Comparison of ENCODE assay signal across 19 mouse cellular contexts in genomic region chr11:88147388-88147787, GRCm38 (mm10). TPM values are rescaled to one million over a fixed set of nuclear protein-coding genes. Genes with fewer than 3 reads are reported as not detected.
DNase-seq lines count a peak whose midpoint lies in the region; ATAC-seq and TF ChIP-seq lines count a peak whose summit lies in the region.
"Had no signal": no experiment of that assay in that cellular context is flagged by ENCODE, and none has a peak within 500 bp of the region (broad histone marks: within the 10 kb centered on the region; RNA-seq: fewer than 3 reads in every experiment).

No protein-coding gene starts in this region.

- H3K4me2 ChIP-seq in heart, embryonic 11.5 days = peak overlapping the region; percentile 41; the same call in 1 of the 2 replicates
- H3K4me2 ChIP-seq in lung, embryonic 14.5 days = no peak overlapping the region
- H3K4me2 ChIP-seq in liver, postnatal 0 days (ENCODE audit: low read depth, low read length) = no peak overlapping the region
- H3K4me2 ChIP-seq: embryonic facial prominence, embryonic 12.5 days; hindbrain, embryonic 12.5 days had no signal

- TF ChIP-seq CTCF in lung, embryonic 14.5 days (IDR thresholded peaks at IDR 0.05; ENCODE audit: low read depth) = no peak
- TF ChIP-seq CTCF in liver, postnatal 0 days (IDR thresholded peaks at IDR 0.05; ENCODE audit: low read depth) = no peak

- no peak overlapping the region for H3K4me3 ChIP-seq in heart, embryonic 11.5 days (ENCODE audit: low read depth, low read length)
- no peak overlapping the region for H3K4me3 ChIP-seq in lung, embryonic 14.5 days (ENCODE audit: low read depth, low read length)
- H3K4me3 ChIP-seq in embryonic facial prominence, embryonic 10.5 days = no peak overlapping the region
- no peak overlapping the region for H3K4me3 ChIP-seq in liver, postnatal 0 days (ENCODE audit: low read depth, low read length)
- H3K4me3 ChIP-seq: embryonic facial prominence, embryonic 12.5 days; hindbrain, embryonic 12.5 days had no signal

- H3K36me3 ChIP-seq in heart, embryonic 11.5 days (ENCODE audit: control insufficient read depth, insufficient read depth, low read length) = no peaks in the 10 kb centered on the region
- H3K36me3 ChIP-seq in lung, embryonic 14.5 days (ENCODE audit: insufficient read depth) = no peaks in the 10 kb centered on the region
- peaks cover 10% of the 10 kb centered on the region for H3K36me3 ChIP-seq in embryonic facial prominence, embryonic 10.5 days (replicated peaks)
- no peaks in the 10 kb centered on the region for H3K36me3 ChIP-seq in liver, postnatal 0 days (replicated peaks; ENCODE audit: insufficient read depth, low read length)
- H3K36me3 ChIP-seq: hindbrain, embryonic 12.5 days had no signal

- 0 out of 2 replicates have a peak overlapping the region, but pooled peaks have one; percentile 22 for H3K27ac ChIP-seq in heart, embryonic 11.5 days (ENCODE audit: low read depth, low read length)
- H3K27ac ChIP-seq in lung, embryonic 14.5 days (ENCODE audit: low read depth) = peak overlapping the region; percentile 38; the same call in 1 of the 2 replicates
- H3K27ac ChIP-seq in embryonic facial prominence, embryonic 10.5 days (replicated peaks) = peak overlapping the region; percentile 36; the same call in 1 of the 2 replicates
- H3K27ac ChIP-seq in liver, postnatal 0 days (ENCODE audit: low read depth) = no peak overlapping the region

- no peak for DNase-seq in heart, adult 9 months (ENCODE audit: low spot score in 2 of 2)
- no peak for DNase-seq in lung, embryonic 14.5 days
- DNase-seq in lung, postnatal 10 days = no peak
- no peak for DNase-seq in embryonic facial prominence, embryonic 10.5 days (ENCODE audit: low spot score)
- DNase-seq in liver, postnatal 0 days = no peak
- no peak for DNase-seq in right cerebral cortex, postnatal 14 days
- DNase-seq in gastrocnemius, postnatal 14 days = no peak
- DNase-seq: adrenal gland, postnatal 36 days; cerebellum, postnatal 14 days; kidney, adult 11 months; kidney, postnatal 25 days; left cerebral cortex, postnatal 4 days; right cerebral cortex, adult 18-20 months; thymus, adult 18-20 months had no signal

- H3K4me1 ChIP-seq in heart, embryonic 11.5 days (ENCODE audit: control insufficient read depth, insufficient read depth, low read length) = peaks cover 58% of the 10 kb centered on the region
- peaks cover 51% of the 10 kb centered on the region for H3K4me1 ChIP-seq in lung, embryonic 14.5 days (ENCODE audit: insufficient read depth)
- H3K4me1 ChIP-seq in embryonic facial prominence, embryonic 10.5 days = peaks cover 80% of the 10 kb centered on the region
- peaks cover 32% of the 10 kb centered on the region for H3K4me1 ChIP-seq in liver, postnatal 0 days (ENCODE audit: insufficient read depth)

- no peaks in the 10 kb centered on the region for H3K27me3 ChIP-seq in heart, embryonic 11.5 days (ENCODE audit: control insufficient read depth, insufficient read depth, low read length)
- no peaks in the 10 kb centered on the region for H3K27me3 ChIP-seq in lung, embryonic 14.5 days (ENCODE audit: insufficient read depth, low read length)
- no peaks in the 10 kb centered on the region for H3K27me3 ChIP-seq in embryonic facial prominence, embryonic 10.5 days (replicated peaks; ENCODE audit: low read depth, poor library complexity, severe bottlenecking)
- H3K27me3 ChIP-seq in liver, postnatal 0 days (ENCODE audit: insufficient read depth, low read length) = no peaks in the 10 kb centered on the region
- H3K27me3 ChIP-seq: embryonic facial prominence, embryonic 12.5 days; hindbrain, embryonic 12.5 days had no signal

- peak; percentile 50; the same call in 1 of the 2 replicates for TF ChIP-seq EP300 in liver, postnatal 0 days (IDR thresholded peaks at IDR 0.05; ENCODE audit: low read depth)

- intact Hi-C loops in gastrocnemius, postnatal 14 days (cut with DNase I; ENCODE audit: low total_unique reads) = no loop called here

- WGBS in heart, embryonic 11.5 days (ENCODE audit: insufficient replicate concordance) = 25% methylated on average over 5 of the region's 5 CpGs
- WGBS in lung, embryonic 14.5 days = 64% methylated on average over 5 of the region's 5 CpGs
- WGBS in embryonic facial prominence, embryonic 10.5 days = 89% methylated on average over 5 of the region's 5 CpGs
- 35% methylated on average over 5 of the region's 5 CpGs for WGBS in liver, postnatal 0 days (ENCODE audit: insufficient replicate concordance)

- H3K9me3 ChIP-seq in heart, embryonic 11.5 days (replicated peaks; ENCODE audit: control insufficient read depth, low read length) = no peaks in the 10 kb centered on the region
- H3K9me3 ChIP-seq in lung, embryonic 14.5 days (ENCODE audit: low read depth, low read length) = no peaks in the 10 kb centered on the region
- peaks cover 3% of the 10 kb centered on the region; the same call in 1 of the 2 replicates for H3K9me3 ChIP-seq in embryonic facial prominence, embryonic 10.5 days
- no peaks in the 10 kb centered on the region for H3K9me3 ChIP-seq in liver, postnatal 0 days (ENCODE audit: low read length)
- H3K9me3 ChIP-seq: hindbrain, embryonic 12.5 days had no signal

- no peak for ATAC-seq in heart, embryonic 11.5 days (replicated peaks; ENCODE audit: insufficient number of reproducible peaks, low FRiP score, low TSS enrichment)
- no peak for ATAC-seq in lung, embryonic 14.5 days (ENCODE audit: insufficient read depth)
- ATAC-seq in liver, postnatal 0 days = no peak
- ATAC-seq: lung, postnatal 0 days; midbrain, embryonic 16.5 days had no signal

- no peak overlapping the region for H3K9ac ChIP-seq in heart, embryonic 11.5 days (ENCODE audit: low read depth, low read length)
- no peak overlapping the region for H3K9ac ChIP-seq in lung, embryonic 14.5 days
- H3K9ac ChIP-seq in liver, postnatal 0 days (replicated peaks) = no peak overlapping the region
- H3K9ac ChIP-seq: embryonic facial prominence, embryonic 12.5 days; hindbrain, embryonic 12.5 days had no signal

RNA-seq across cellular contexts. Expression of gene Cuedc1, which starts 49.5 kb away (rescaled TPM):
- 11.6 and 11.7 TPM in 2 replicates for polyA plus RNA-seq in heart, embryonic 11.5 days (2014; fragmentation: Nextera tagmentation; extraction: Ambion mirVana)
- polyA plus RNA-seq in lung, embryonic 14.5 days (2014; fragmentation: Nextera tagmentation; extraction: Ambion mirVana) = 14.1 and 16.8 TPM in 2 replicates
- 20.8 and 21.9 TPM in 2 replicates for polyA plus RNA-seq in embryonic facial prominence, embryonic 10.5 days (2016; fragmentation: Nextera tagmentation; extraction: Ambion mirVana)
- 1.2 and 1.6 TPM in 2 replicates for polyA plus RNA-seq in liver, postnatal 0 days (2015; fragmentation: Nextera tagmentation; extraction: Ambion mirVana)
- 10 to 100 TPM; 48.5 to 50.0 TPM for total RNA-seq in gastrocnemius, postnatal 14 days (2021)

RNA-seq across cellular contexts. Expression of gene Mrps23, which starts 56.8 kb away (rescaled TPM):
- polyA plus RNA-seq in heart, embryonic 11.5 days (2014; fragmentation: Nextera tagmentation; extraction: Ambion mirVana) = 87.3 and 88.4 TPM in 2 replicates
- 55.1 and 57.6 TPM in 2 replicates for polyA plus RNA-seq in lung, embryonic 14.5 days (2014; fragmentation: Nextera tagmentation; extraction: Ambion mirVana)
- 60.4 and 71.7 TPM in 2 replicates for polyA plus RNA-seq in embryonic facial prominence, embryonic 10.5 days (2016; fragmentation: Nextera tagmentation; extraction: Ambion mirVana)
- polyA plus RNA-seq in liver, postnatal 0 days (2015; fragmentation: Nextera tagmentation; extraction: Ambion mirVana) = 28.7 and 29.3 TPM in 2 replicates
- total RNA-seq in gastrocnemius, postnatal 14 days (2021) = 100 to 1,000 TPM; 127 to 132 TPM
